Mouse (Mus musculus): ENCODE results near the gene Prkce.

DNA sequence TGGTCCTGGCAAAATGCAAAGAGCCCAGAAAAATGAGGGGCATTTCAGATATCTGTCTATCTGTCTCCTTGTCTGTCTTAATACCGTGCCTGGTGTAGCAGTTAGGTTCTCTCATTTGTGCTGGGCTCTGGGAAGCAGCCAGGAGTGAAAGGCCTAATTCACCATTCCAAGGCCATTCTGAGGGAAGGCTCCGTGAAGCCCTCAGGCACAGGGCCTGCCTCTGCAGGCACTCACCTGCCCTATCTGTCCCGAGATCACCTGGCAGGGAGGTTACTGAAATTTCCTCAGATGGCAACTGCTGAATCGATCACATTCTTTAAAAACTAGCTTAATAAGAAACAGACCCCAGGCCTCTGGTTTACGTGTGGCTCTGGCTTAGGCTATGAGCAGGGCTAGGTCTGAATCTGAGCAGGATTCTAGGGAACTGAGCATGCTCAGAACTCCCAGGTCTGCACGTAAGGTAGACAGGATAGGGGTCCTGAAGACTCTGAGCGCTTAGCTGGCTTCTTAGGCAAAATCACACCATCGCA is 326.4 kb downstream of the Prkce start:
- TF ChIP-seq POLR2A (IDR thresholded peaks at IDR 0.05; ENCODE audit: borderline replicate concordance, control insufficient read depth, low read depth, low read length) (no peak), CTCF (IDR thresholded peaks at IDR 0.05; ENCODE audit: control insufficient read depth, insufficient read depth, low read length) (no peak)

Data from bone marrow, adult 2 months (tissue).